Mouse (Mus musculus): ENCODE results near the gene Glra4.
A peak's percentile ranks its signal among the peaks of the same experiment; 100 is the strongest.

DNA sequence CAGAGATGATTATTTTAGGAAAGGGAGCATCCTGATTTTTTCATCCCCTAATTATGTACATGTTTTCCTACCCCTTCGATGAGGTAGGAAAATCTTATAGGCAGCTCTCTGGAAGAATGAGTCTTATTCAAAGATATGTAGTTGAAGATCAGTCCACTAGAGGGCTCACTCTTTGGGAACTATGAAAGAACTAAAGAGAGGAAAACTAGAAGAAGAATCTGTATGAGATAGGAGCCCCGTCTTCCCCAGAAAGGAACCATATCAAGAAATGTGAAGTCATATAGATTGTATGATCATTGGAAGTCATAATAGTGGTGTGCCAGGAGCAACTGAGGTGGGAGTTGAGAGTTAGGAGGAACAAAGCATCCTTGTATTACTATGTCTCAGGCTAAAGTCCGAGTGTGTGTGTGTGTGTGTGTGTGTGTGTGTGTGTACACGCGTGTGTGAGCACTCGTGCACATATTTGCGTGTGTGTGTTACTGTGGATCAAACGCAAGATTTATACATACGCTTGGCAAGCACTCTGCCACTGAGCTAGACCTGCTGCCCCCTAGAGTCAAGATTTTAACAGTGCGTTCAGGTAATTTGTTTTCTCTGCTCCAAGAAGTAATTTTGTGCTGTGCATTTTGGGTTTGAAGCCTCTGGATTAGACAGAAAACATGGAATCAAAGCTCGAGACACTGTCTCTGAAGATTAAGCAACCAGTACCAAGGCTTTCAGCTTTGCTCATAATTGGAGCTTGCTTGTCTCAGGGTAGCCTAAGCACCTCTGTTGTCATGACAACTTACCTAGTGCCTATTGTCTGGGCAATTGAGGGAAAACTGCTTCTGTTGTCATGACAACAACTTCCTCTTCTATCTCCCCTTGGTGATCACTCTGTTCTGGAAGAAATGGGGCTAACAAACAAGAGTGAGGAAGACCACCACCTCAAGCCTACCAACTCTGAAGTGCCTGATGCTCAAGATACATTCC is 18.6 kb downstream of the Glra4 start:
- no peak for TF ChIP-seq ETS1 (conservative IDR thresholded peaks at IDR 0.05; ENCODE audit: low read depth, low read length)
- no peak for TF ChIP-seq POLR2A (IDR thresholded peaks at IDR 0.05; ENCODE audit: low read depth, low read length)
- TF ChIP-seq CTCF (conservative IDR thresholded peaks at IDR 0.05 in 1 of 2, IDR thresholded peaks at IDR 0.05 in 1 of 2; ENCODE audit: low read depth in 2 of 2, low read length in 2 of 2): peak; percentile 29 to 55
- no peak for TF ChIP-seq ZC3H11A (IDR thresholded peaks at IDR 0.05; ENCODE audit: low read depth, low read length)
- TF ChIP-seq HCFC1 (IDR thresholded peaks at IDR 0.05; ENCODE audit: low read depth, low read length): no peak
- TF ChIP-seq TCF12 (IDR thresholded peaks at IDR 0.05; ENCODE audit: low read depth, low read length): no peak
